Mouse (Mus musculus) hindbrain, embryonic 12.5 days (tissue): Measurements from ENCODE around the gene Psmc5. TPM values are rescaled to one million over a fixed set of nuclear protein-coding genes. Genes with fewer than 3 reads are reported as not detected.

Source experiments
- ATAC-seq: fragments of 200-750 bp; cut with Nextera tagmentation; 2 replicates; pipeline ENCODE4 v1.8.0; 2017; ENCODE audit warnings: moderate TSS enrichment; ENCODE audit not compliant: low FRiP score
- H3K27ac ChIP-seq: fragments of 300-500 bp; sonication (generic); 2 replicates; pipeline ENCODE4 v1.5.1; 2016; ENCODE audit warnings: mild to moderate bottlenecking
- H3K27me3 ChIP-seq: fragments of 300-500 bp; sonication (generic); 2 replicates; pipeline ENCODE4 v1.6.1; 2016; ENCODE audit warnings: mild to moderate bottlenecking
- H3K36me3 ChIP-seq: fragments of 300-500 bp; sonication (generic); 2 replicates; pipeline ENCODE4 v1.6.1; 2016; ENCODE audit warnings: mild to moderate bottlenecking
- H3K4me1 ChIP-seq: fragments of 300-500 bp; sonication (generic); 2 replicates; pipeline ENCODE4 v1.6.1; 2016
- H3K4me2 ChIP-seq: fragments of 300-500 bp; sonication (generic); replicated peaks from 2 replicates; pipeline ENCODE4 v1.6.1; 2016; ENCODE audit warnings: mild to moderate bottlenecking
- H3K4me3 ChIP-seq: fragments of 300-500 bp; sonication (generic); 2 replicates; pipeline ENCODE4 v1.5.1; 2016; ENCODE audit warnings: mild to moderate bottlenecking
- H3K9ac ChIP-seq: fragments of 300-500 bp; sonication (generic); 2 replicates; pipeline ENCODE4 v1.6.1; 2016; ENCODE audit warnings: mild to moderate bottlenecking, moderate library complexity
- H3K9me3 ChIP-seq: fragments of 300-500 bp; sonication (generic); replicated peaks from 2 replicates; pipeline ENCODE4 v1.6.1; 2016; ENCODE audit warnings: mild to moderate bottlenecking
- WGBS: fragments of 180-500 bp; shearing (Covaris S2); methylation state at CpG from one replicate; pipeline ENCODE4 v1.1.7; 2016; 5-methylcytosine and 5-hydroxymethylcytosine counted together
- polyA plus RNA-seq: library from polyadenylated mRNA; unstranded; fragments of >200 nt; fragmentation: Nextera tagmentation; extraction: Ambion mirVana; gene quantifications from 2 replicates; pipeline ENCODE4 v1.2.1, GENCODE M21; 2016

Gene Psmc5
- polyA plus RNA-seq, 1 experiment from 2014 or later: 314 TPM

- WGBS: 73% methylated on average over 8 of the region's 8 CpGs
- no peaks in the 10 kb centered on the region for H3K27me3 ChIP-seq
- H3K36me3 ChIP-seq: no peaks in the 10 kb centered on the region
Measured at GRCm38 (mm10) chr11:106289369-106289768, 33.4 kb downstream of the Psmc5 start.

GRCm38 (mm10) chr11:106290376-106290775 lies 34.4 kb downstream of the Psmc5 start:
- ATAC-seq: no peak
- H3K9me3 ChIP-seq: no peaks in the 10 kb centered on the region
- H3K9ac ChIP-seq: no peak overlapping the region
- H3K4me3 ChIP-seq: no peak overlapping the region
- H3K36me3 ChIP-seq: no peaks in the 10 kb centered on the region
- no peak overlapping the region for H3K4me2 ChIP-seq
- H3K27me3 ChIP-seq: no peaks in the 10 kb centered on the region
- no peaks in the 10 kb centered on the region for H3K4me1 ChIP-seq
- 91% methylated on average over 5 of the region's 5 CpGs for WGBS
- H3K27ac ChIP-seq: no peak overlapping the region

More at GRCm38 (mm10) chr11:106289369-106289768, 33.4 kb downstream of the Psmc5 start:
- Histone ChIP-seq H3K4me2 (no peak overlapping the region), H3K27ac (no peak overlapping the region), H3K4me3 (no peak overlapping the region), H3K9ac (no peak overlapping the region), H3K9me3 (no peaks in the 10 kb centered on the region), H3K4me1 (no peaks in the 10 kb centered on the region)
- ATAC-seq: no peak

GRCm38 (mm10) chr11:106291861-106292260 lies 35.9 kb downstream of the Psmc5 start:
- H3K27ac ChIP-seq: no peak overlapping the region
- H3K36me3 ChIP-seq: no peaks in the 10 kb centered on the region
- no peaks in the 10 kb centered on the region for H3K27me3 ChIP-seq
- H3K9ac ChIP-seq: no peak overlapping the region
- WGBS: 88% methylated on average over 2 of the region's 2 CpGs
- H3K4me3 ChIP-seq: no peak overlapping the region
- no peaks in the 10 kb centered on the region for H3K4me1 ChIP-seq
- no peak overlapping the region for H3K4me2 ChIP-seq
- no peak for ATAC-seq
- H3K9me3 ChIP-seq: no peaks in the 10 kb centered on the region

GRCm38 (mm10) chr11:106301765-106302164 lies 45.8 kb downstream of the Psmc5 start, which contains the start of gene Gh:
Gh (minus strand) TSS chr11:106301865.
- H3K9me3 ChIP-seq: no peaks in the 10 kb centered on the region
- H3K4me2 ChIP-seq: no peak within 1 kb of the TSS
- no peak for ATAC-seq
- H3K27me3 ChIP-seq: no peaks in the 10 kb centered on the region
- H3K4me3 ChIP-seq: no peak within 1 kb of the TSS
- no peak within 1 kb of the TSS for H3K9ac ChIP-seq
- no peaks in the 10 kb centered on the region for H3K36me3 ChIP-seq
- no peaks in the 10 kb centered on the region for H3K4me1 ChIP-seq
- WGBS: 79% methylated on average over 9 of the region's 9 CpGs
- H3K27ac ChIP-seq: no peak within 1 kb of the TSS

- no peak for ATAC-seq
- H3K4me2 ChIP-seq: no peak overlapping the region
- H3K27me3 ChIP-seq: no peaks in the 10 kb centered on the region
- WGBS: 21% methylated on average over 2 of the region's 2 CpGs
- H3K4me3 ChIP-seq: no peak overlapping the region
- no peaks in the 10 kb centered on the region for H3K9me3 ChIP-seq
- H3K9ac ChIP-seq: no peak overlapping the region
- H3K27ac ChIP-seq: no peak overlapping the region
- no peaks in the 10 kb centered on the region for H3K4me1 ChIP-seq
- H3K36me3 ChIP-seq: no peaks in the 10 kb centered on the region
Measured at GRCm38 (mm10) chr11:106302634-106303033, 46.7 kb downstream of the Psmc5 start.

- no peak for ATAC-seq
- no peak overlapping the region for H3K9ac ChIP-seq
- no peak overlapping the region for H3K4me2 ChIP-seq
- H3K4me3 ChIP-seq: no peak overlapping the region
- no peaks in the 10 kb centered on the region for H3K4me1 ChIP-seq
- H3K27ac ChIP-seq: no peak overlapping the region
- no peaks in the 10 kb centered on the region for H3K36me3 ChIP-seq
- H3K27me3 ChIP-seq: no peaks in the 10 kb centered on the region
- 83% methylated on average over 10 of the region's 10 CpGs for WGBS
- H3K9me3 ChIP-seq: no peaks in the 10 kb centered on the region
Measured at GRCm38 (mm10) chr11:106305348-106306064, 49.6 kb downstream of the Psmc5 start.

- Histone ChIP-seq H3K27me3 (no peaks in the 10 kb centered on the region), H3K4me3 (no peak overlapping the region), H3K36me3 (no peaks in the 10 kb centered on the region), H3K27ac (no peak overlapping the region), H3K4me2 (no peak overlapping the region), H3K9ac (no peak overlapping the region), H3K9me3 (no peaks in the 10 kb centered on the region), H3K4me1 (no peaks in the 10 kb centered on the region)
- ATAC-seq: no peak
- 81% methylated on average over 3 of the region's 3 CpGs for WGBS
Measured at GRCm38 (mm10) chr11:106306065-106306385, 50.1 kb downstream of the Psmc5 start.

- no peaks in the 10 kb centered on the region for H3K4me1 ChIP-seq
- no peak overlapping the region for H3K4me3 ChIP-seq
- H3K36me3 ChIP-seq: no peaks in the 10 kb centered on the region
- WGBS: 88% methylated on average over 9 of the region's 9 CpGs
- no peak overlapping the region for H3K27ac ChIP-seq
- H3K9ac ChIP-seq: no peak overlapping the region
- no peaks in the 10 kb centered on the region for H3K27me3 ChIP-seq
- no peak for ATAC-seq
- H3K4me2 ChIP-seq: no peak overlapping the region
- H3K9me3 ChIP-seq: no peaks in the 10 kb centered on the region
Measured at GRCm38 (mm10) chr11:106306758-106307157, 50.8 kb downstream of the Psmc5 start.

GRCm38 (mm10) chr11:106307432-106307831 lies 51.5 kb downstream of the Psmc5 start:
- no peaks in the 10 kb centered on the region for H3K27me3 ChIP-seq
- no peak overlapping the region for H3K9ac ChIP-seq
- no peak for ATAC-seq
- H3K36me3 ChIP-seq: no peaks in the 10 kb centered on the region
- no peak overlapping the region for H3K27ac ChIP-seq
- no peaks in the 10 kb centered on the region for H3K4me1 ChIP-seq
- no peak overlapping the region for H3K4me2 ChIP-seq
- H3K4me3 ChIP-seq: no peak overlapping the region
- no peaks in the 10 kb centered on the region for H3K9me3 ChIP-seq
- WGBS: 77% methylated on average over 5 of the region's 5 CpGs

GRCm38 (mm10) chr11:106308162-106308561 lies 52.2 kb downstream of the Psmc5 start:
- ATAC-seq: no peak
- 85% methylated on average over 11 of the region's 11 CpGs for WGBS
- no peak overlapping the region for H3K4me2 ChIP-seq
- H3K27me3 ChIP-seq: no peaks in the 10 kb centered on the region
- no peak overlapping the region for H3K4me3 ChIP-seq
- no peaks in the 10 kb centered on the region for H3K9me3 ChIP-seq
- H3K27ac ChIP-seq: no peak overlapping the region
- no peak overlapping the region for H3K9ac ChIP-seq
- no peaks in the 10 kb centered on the region for H3K4me1 ChIP-seq
- no peaks in the 10 kb centered on the region for H3K36me3 ChIP-seq

GRCm38 (mm10) chr11:106310123-106310522 lies 54.2 kb downstream of the Psmc5 start:
- H3K9me3 ChIP-seq: no peaks in the 10 kb centered on the region
- no peak overlapping the region for H3K27ac ChIP-seq
- 68% methylated on average over 5 of the region's 5 CpGs for WGBS
- no peak overlapping the region for H3K9ac ChIP-seq
- ATAC-seq: no peak
- H3K4me1 ChIP-seq: 0 out of 2 replicates have a peak, but pooled peaks cover 8% of the 10 kb centered on the region
- H3K27me3 ChIP-seq: no peaks in the 10 kb centered on the region
- no peak overlapping the region for H3K4me3 ChIP-seq
- H3K4me2 ChIP-seq: no peak overlapping the region
- no peaks in the 10 kb centered on the region for H3K36me3 ChIP-seq
